Mouse (Mus musculus) embryonic facial prominence, embryonic 10.5 days (tissue): ENCODE measurements at regions not wholly inside any gene's neighbourhood (a gene's known extent, or its start where the extent isn't known, plus 50 kb on each side); places are given as distances from the start of the nearest gene placed in this dataset.

ENCODE experiments used
- DNase-seq: peaks from one replicate; pipeline ENCODE4 v3.0.0-alpha.2; 2017; ENCODE audit warnings: low spot score
- H3K27ac ChIP-seq: fragments of 300-500 bp; sonication (generic); replicated peaks from 2 replicates; pipeline ENCODE4 v1.5.1; 2016; ENCODE audit warnings: mild to moderate bottlenecking
- H3K27me3 ChIP-seq: fragments of 300-500 bp; sonication (generic); replicated peaks from 2 replicates; pipeline ENCODE4 v1.6.1; 2016; ENCODE audit warnings: low read depth, mild to moderate bottlenecking; ENCODE audit not compliant: poor library complexity, severe bottlenecking
- H3K36me3 ChIP-seq: fragments of 300-500 bp; sonication (generic); replicated peaks from 2 replicates; pipeline ENCODE4 v1.6.1; 2016; ENCODE audit warnings: mild to moderate bottlenecking, moderate library complexity
- H3K4me1 ChIP-seq: fragments of 300-500 bp; sonication (generic); 2 replicates; pipeline ENCODE4 v1.6.1; 2016
- H3K4me3 ChIP-seq: fragments of 300-500 bp; sonication (generic); 2 replicates; pipeline ENCODE4 v1.5.1; 2016; ENCODE audit warnings: mild to moderate bottlenecking, moderate library complexity
- H3K9me3 ChIP-seq: fragments of 300-500 bp; sonication (generic); 2 replicates; pipeline ENCODE4 v1.6.1; 2016; ENCODE audit warnings: mild to moderate bottlenecking
- WGBS: fragments of 180-500 bp; shearing (Covaris S2); methylation state at CpG from one replicate; pipeline ENCODE4 v1.1.7; 2016; 5-methylcytosine and 5-hydroxymethylcytosine counted together

GRCm38 (mm10) chr8:32958331-32958730 is 470.2 kb upstream of the 5930422O12Rik start:
- Histone ChIP-seq H3K9me3 (peaks cover 8% of the 10 kb centered on the region; the same call in 1 of the 2 replicates), H3K27me3 (no peaks in the 10 kb centered on the region), H3K36me3 (no peaks in the 10 kb centered on the region), H3K27ac (no peak overlapping the region), H3K4me1 (no peaks in the 10 kb centered on the region), H3K4me3 (no peak overlapping the region)
- no peak for DNase-seq
- WGBS = 82% methylated on average over 1 of the region's 1 CpGs

- H3K4me1 ChIP-seq = no peaks in the 10 kb centered on the region
- H3K27ac ChIP-seq = no peak overlapping the region
- DNase-seq = no peak
- peaks cover 8% of the 10 kb centered on the region; the same call in 1 of the 2 replicates for H3K9me3 ChIP-seq
- no peaks in the 10 kb centered on the region for H3K27me3 ChIP-seq
- H3K4me3 ChIP-seq = no peak overlapping the region
- no peaks in the 10 kb centered on the region for H3K36me3 ChIP-seq
- 86% methylated on average over 4 of the region's 4 CpGs for WGBS
Measured at GRCm38 (mm10) chr8:32958855-32959254, 469.7 kb upstream of the 5930422O12Rik start.

- Histone ChIP-seq H3K9me3 (peaks cover 8% of the 10 kb centered on the region; the same call in 1 of the 2 replicates), H3K4me3 (no peak overlapping the region), H3K36me3 (no peaks in the 10 kb centered on the region), H3K4me1 (no peaks in the 10 kb centered on the region), H3K27me3 (no peaks in the 10 kb centered on the region), H3K27ac (no peak overlapping the region)
- WGBS = 90% methylated on average over 12 of the region's 12 CpGs
- DNase-seq = no peak
Measured at GRCm38 (mm10) chr8:32959326-32960064, 469.0 kb upstream of the 5930422O12Rik start.

- Histone ChIP-seq H3K9me3 (no peaks in the 10 kb centered on the region), H3K27me3 (no peaks in the 10 kb centered on the region), H3K27ac (no peak overlapping the region), H3K4me1 (no peaks in the 10 kb centered on the region), H3K36me3 (no peaks in the 10 kb centered on the region), H3K4me3 (no peak overlapping the region)
- 86% methylated on average over 3 of the region's 3 CpGs for WGBS
- DNase-seq = no peak
Measured at GRCm38 (mm10) chr8:32990216-32990615, 438.3 kb upstream of the 5930422O12Rik start.

GRCm38 (mm10) chr8:33003967-33004564 is 424.4 kb upstream of the 5930422O12Rik start:
- peaks cover 6% of the 10 kb centered on the region; the same call in 1 of the 2 replicates for H3K4me1 ChIP-seq
- WGBS = 71% methylated on average over 7 of the region's 7 CpGs

GRCm38 (mm10) chr8:33004570-33004969 is 423.9 kb upstream of the 5930422O12Rik start:
- 45% methylated on average over 2 of the region's 2 CpGs for WGBS
- DNase-seq = peak; percentile 24
- Histone ChIP-seq H3K27ac (no peak overlapping the region), H3K9me3 (no peaks in the 10 kb centered on the region), H3K4me3 (no peak overlapping the region), H3K4me1 (peaks cover 6% of the 10 kb centered on the region; the same call in 1 of the 2 replicates), H3K27me3 (no peaks in the 10 kb centered on the region), H3K36me3 (no peaks in the 10 kb centered on the region)

More at GRCm38 (mm10) chr8:33003967-33004564, 424.4 kb upstream of the 5930422O12Rik start:
- H3K9me3 ChIP-seq = no peaks in the 10 kb centered on the region
- no peak overlapping the region for H3K27ac ChIP-seq
- H3K27me3 ChIP-seq = no peaks in the 10 kb centered on the region
- H3K4me3 ChIP-seq = no peak overlapping the region
- DNase-seq = no peak
- no peaks in the 10 kb centered on the region for H3K36me3 ChIP-seq

- Histone ChIP-seq H3K27me3 (no peaks in the 10 kb centered on the region), H3K9me3 (no peaks in the 10 kb centered on the region), H3K4me3 (no peak overlapping the region), H3K36me3 (no peaks in the 10 kb centered on the region), H3K27ac (no peak overlapping the region), H3K4me1 (no peaks in the 10 kb centered on the region)
- DNase-seq = no peak
Measured at GRCm38 (mm10) chr8:33010106-33010505, 418.4 kb upstream of the 5930422O12Rik start.

GRCm38 (mm10) chr8:33012784-33013183 is 415.7 kb upstream of the 5930422O12Rik start:
- Histone ChIP-seq H3K27ac (no peak overlapping the region), H3K36me3 (no peaks in the 10 kb centered on the region), H3K4me1 (no peaks in the 10 kb centered on the region), H3K9me3 (no peaks in the 10 kb centered on the region), H3K4me3 (no peak overlapping the region), H3K27me3 (no peaks in the 10 kb centered on the region)
- WGBS = 86% methylated on average over 6 of the region's 6 CpGs
- no peak for DNase-seq

GRCm38 (mm10) chr8:33015861-33016260 is 412.6 kb upstream of the 5930422O12Rik start:
- no peak for DNase-seq
- H3K4me3 ChIP-seq = no peak overlapping the region
- no peaks in the 10 kb centered on the region for H3K36me3 ChIP-seq
- H3K27ac ChIP-seq = no peak overlapping the region
- H3K4me1 ChIP-seq = no peaks in the 10 kb centered on the region; the same call in 1 of the 2 replicates
- no peaks in the 10 kb centered on the region for H3K9me3 ChIP-seq
- H3K27me3 ChIP-seq = no peaks in the 10 kb centered on the region
- WGBS = 83% methylated on average over 3 of the region's 3 CpGs

- H3K9me3 ChIP-seq = no peaks in the 10 kb centered on the region
- no peaks in the 10 kb centered on the region for H3K36me3 ChIP-seq
- H3K27me3 ChIP-seq = no peaks in the 10 kb centered on the region
- no peaks in the 10 kb centered on the region for H3K4me1 ChIP-seq
- no peak overlapping the region for H3K4me3 ChIP-seq
- H3K27ac ChIP-seq = no peak overlapping the region
- no peak for DNase-seq
- 71% methylated on average over 4 of the region's 4 CpGs for WGBS
Measured at GRCm38 (mm10) chr8:33026973-33027372, 401.5 kb upstream of the 5930422O12Rik start.

- no peaks in the 10 kb centered on the region for H3K27me3 ChIP-seq
- no peaks in the 10 kb centered on the region for H3K9me3 ChIP-seq
- WGBS = 77% methylated on average over 3 of the region's 3 CpGs
- H3K4me3 ChIP-seq = no peak overlapping the region
- no peak overlapping the region for H3K27ac ChIP-seq
- no peaks in the 10 kb centered on the region for H3K4me1 ChIP-seq
- no peaks in the 10 kb centered on the region for H3K36me3 ChIP-seq
- DNase-seq = no peak
Measured at GRCm38 (mm10) chr8:33029453-33029852, 399.1 kb upstream of the 5930422O12Rik start.

GRCm38 (mm10) chr8:33052017-33052416 is 376.5 kb upstream of the 5930422O12Rik start:
- Histone ChIP-seq H3K4me1 (no peaks in the 10 kb centered on the region), H3K4me3 (no peak overlapping the region), H3K27ac (no peak overlapping the region), H3K9me3 (peaks cover 13% of the 10 kb centered on the region), H3K27me3 (no peaks in the 10 kb centered on the region), H3K36me3 (no peaks in the 10 kb centered on the region)
- WGBS = 71% methylated on average over 8 of the region's 8 CpGs
- DNase-seq = no peak

- H3K4me1 ChIP-seq = no peaks in the 10 kb centered on the region
- H3K27me3 ChIP-seq = no peaks in the 10 kb centered on the region
- no peak overlapping the region for H3K4me3 ChIP-seq
- no peak for DNase-seq
- 82% methylated on average over 3 of the region's 3 CpGs for WGBS
- H3K27ac ChIP-seq = no peak overlapping the region
- H3K9me3 ChIP-seq = no peaks in the 10 kb centered on the region
- H3K36me3 ChIP-seq = no peaks in the 10 kb centered on the region
Measured at GRCm38 (mm10) chr8:33065566-33065965, 362.9 kb upstream of the 5930422O12Rik start.
